Mouse (Mus musculus) T-helper 17 cell (primary cell): ENCODE results near the gene Pde4b.

Experiments
- in situ Hi-C, 2 experiments: fragments of 300-600 bp; cut with MboI, MseI; formaldehyde crosslinking; loops; 1 replicate in 1 of 2; 2 replicates in 1 of 2; pipeline ENCODE4 v1.15.1; 2025; ENCODE audit warnings: high pct_unique_total_duplicates in 2 of 2

The Pde4b gene

DNA sequence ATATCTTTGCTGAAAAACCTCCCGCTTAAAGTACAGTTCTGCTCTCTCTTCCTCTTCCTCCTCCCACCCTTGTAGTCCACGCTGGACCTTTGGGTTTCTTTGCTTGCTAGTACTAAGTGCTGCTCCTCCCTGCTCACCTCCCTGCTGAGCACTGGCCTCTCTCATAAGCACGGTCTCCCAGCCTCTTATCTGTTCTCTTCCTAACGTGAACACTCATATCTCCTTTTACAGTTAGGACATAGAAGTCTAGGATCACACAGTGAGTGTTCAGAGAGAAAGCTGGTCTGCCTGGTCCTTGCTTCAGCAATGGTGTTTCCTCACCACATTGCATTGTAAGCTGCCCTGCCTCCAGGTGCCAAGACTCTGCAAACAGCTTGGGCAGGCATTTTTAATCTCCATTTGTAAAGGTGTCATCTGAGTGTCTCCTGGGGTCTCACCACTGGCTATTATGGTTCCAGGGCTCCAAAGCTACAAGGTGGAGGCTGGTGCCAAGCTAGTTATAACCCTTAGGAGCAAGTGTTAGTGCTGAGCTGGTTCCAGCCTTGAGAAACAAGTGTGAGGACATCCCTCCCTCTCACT lies 480.4 kb downstream of the Pde4b start:
- in situ Hi-C loops, result loop anchor here in 1 of 2 experiments (5.0 kb wide), 1 partner anchor 50 kb away; no protein-coding TSS in a partner anchor

DNA sequence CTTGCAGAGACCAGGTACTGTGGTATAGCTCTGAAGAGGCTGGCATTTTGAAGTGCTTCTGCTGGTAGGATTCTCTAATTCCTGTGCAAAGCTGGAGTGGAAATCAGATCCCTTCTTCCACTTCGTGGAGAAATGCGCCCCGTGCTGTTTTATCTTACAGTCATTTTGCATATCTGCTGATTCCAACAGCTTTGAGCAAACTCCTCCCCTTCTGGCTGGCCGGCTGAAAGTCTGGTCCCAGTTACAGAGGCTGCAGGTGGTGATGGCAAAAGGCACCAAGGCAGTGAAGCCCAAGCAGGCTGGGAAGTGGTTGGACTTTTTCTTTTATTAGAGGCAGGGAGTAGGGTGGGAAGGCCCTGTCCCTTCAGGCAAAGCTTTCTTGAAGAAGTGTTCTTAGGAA lies 481.2 kb downstream of the Pde4b start:
- in situ Hi-C loops, result loop anchor here in 1 of 2 experiments (5.0 kb wide), 1 partner anchor 51 kb away; no protein-coding TSS in a partner anchor

DNA sequence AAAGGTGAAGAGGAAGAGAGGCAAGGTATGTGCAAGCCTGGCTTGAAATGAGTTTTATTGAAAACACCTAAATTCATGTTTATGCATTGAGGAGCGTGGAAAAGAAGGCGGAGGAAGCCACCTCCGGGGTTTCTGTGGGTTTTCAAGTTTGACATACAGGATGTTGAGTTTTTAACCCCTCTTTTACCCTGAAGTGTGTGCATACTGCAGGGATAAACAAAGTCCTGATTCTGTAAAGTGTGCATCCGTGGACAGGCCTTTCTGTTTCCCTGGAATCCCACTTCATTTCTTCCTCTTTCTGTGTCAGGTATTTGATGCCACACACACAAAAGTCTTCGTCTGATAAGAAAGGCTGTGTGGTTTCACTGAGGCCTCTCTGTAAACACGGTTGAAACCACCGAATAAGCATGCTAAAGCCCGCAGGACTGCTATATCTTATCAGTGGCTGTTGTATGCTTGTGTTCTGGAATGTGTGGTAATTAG lies 481.8 kb downstream of the Pde4b start:
- in situ Hi-C loops, result loop anchor here in 1 of 2 experiments (5.0 kb wide), 1 partner anchor 52 kb away; no protein-coding TSS in a partner anchor

DNA sequence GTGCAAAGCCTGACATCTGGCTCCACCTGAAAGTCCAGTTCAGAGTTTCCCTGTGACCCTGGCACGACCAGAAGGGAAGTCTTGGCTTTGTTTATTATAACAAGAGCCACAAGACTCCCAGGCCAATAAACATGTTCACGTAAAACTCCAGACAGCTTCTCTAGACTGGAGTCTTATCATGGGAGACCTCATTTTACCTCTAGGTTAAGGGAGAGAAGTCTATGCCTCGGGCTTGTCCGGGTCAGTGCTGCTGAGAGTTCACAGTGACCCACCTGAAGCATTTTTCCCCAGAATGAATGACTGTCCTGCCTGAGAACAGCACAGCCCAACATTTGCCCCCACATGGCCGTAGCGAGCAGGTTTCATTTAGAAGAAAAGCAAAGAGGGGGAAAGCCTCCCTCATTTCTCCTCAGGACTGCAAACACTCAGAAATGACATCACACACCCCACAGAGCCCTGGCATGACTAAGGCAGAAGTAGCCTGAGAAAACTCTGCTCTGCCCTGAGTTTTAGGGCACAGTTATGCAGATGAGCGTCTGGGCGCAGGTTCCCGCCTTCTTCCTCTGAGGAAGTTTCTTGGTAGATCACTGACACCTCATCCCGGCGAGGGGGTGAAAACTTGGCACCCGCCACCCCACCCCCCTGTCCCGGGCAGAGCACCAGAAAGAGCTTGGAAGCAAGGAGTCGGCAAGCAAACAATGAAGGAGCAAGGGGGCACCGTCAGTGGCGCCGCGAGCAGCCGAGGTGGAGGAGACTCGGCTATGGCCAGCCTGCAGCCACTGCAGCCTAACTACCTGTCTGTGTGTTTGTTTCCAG lies 482.8 kb downstream of the Pde4b start:
- in situ Hi-C loops, result loop anchor here (5.0 to 10.0 kb wide), 4 partner anchors 53 to 87 kb away; no protein-coding TSS in a partner anchor

DNA sequence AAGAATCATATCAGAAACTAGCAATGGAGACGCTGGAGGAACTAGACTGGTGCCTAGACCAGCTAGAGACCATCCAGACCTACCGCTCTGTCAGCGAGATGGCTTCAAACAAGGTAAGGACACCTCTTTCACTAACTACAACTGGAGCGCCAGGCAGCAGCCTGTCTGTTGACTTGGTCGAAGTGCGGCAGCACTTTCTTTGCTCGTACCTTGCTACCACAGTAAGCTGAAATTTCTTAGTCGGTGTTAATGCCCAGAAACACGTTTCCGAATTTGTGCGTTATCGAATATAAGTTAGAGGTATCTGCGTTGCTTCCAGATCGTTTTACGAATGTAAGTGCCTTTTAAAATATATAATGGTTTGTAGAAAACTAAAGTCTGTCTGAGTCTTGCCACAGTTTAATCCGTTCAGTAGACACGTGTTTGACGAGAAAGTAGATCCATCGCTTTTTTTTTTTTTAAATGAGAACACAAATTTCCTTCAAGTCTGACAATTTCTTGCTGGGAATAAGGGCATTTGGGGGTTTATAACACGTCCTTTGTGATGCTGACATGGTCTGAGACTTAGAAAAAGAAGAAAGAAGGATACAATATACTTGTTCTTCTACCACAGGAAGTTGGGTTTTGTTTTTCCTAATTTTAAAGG lies 483.5 kb downstream of the Pde4b start:
- in situ Hi-C loops, result loop anchor here (5.0 to 10.0 kb wide), 3 partner anchors 59 to 86 kb away; no protein-coding TSS in a partner anchor

DNA sequence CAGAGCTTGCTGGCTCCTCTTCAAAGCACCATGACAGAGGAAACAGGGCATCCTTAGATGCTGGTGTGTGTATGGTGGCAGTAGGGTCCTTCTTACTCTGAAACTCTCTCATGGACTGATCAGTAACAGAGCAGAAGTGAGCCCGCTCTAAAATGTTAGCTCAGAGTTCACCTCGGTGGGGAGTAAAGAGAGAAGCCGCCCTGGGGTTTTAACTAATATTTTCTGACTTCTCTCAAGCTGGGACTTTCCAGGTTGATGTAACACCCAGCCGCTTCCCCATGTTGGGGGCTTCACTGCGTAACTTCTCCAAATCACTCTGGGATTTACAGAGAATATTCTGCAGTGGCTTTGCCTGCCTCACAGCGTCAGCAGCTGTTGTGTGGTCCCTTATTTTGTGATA lies 484.7 kb downstream of the Pde4b start:
- in situ Hi-C loops, result loop anchor here (5.0 to 10.0 kb wide), 3 partner anchors 60 to 85 kb away; no protein-coding TSS in a partner anchor

DNA sequence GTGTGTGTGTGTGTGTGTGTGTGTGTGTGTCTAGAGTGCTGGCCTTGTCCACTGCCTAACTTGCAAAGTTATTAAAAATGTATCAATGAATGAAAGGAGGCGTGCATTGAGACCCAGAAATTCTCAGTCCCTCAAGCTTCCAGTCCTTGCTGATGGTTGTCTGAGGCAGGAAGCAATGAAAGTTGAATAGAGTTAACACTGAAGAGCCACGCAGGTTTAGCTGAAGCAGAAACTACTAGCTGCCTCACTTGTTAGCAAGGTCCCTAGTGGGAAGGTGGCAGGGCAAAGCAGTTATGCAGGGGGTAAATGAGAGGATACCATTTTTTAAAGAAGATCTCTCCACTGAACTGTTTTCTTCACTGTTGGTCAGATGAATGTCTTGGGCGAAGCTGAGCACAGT lies 485.2 kb downstream of the Pde4b start:
- in situ Hi-C loops, result loop anchor here (5.0 to 10.0 kb wide), 3 partner anchors 60 to 85 kb away; no protein-coding TSS in a partner anchor

DNA sequence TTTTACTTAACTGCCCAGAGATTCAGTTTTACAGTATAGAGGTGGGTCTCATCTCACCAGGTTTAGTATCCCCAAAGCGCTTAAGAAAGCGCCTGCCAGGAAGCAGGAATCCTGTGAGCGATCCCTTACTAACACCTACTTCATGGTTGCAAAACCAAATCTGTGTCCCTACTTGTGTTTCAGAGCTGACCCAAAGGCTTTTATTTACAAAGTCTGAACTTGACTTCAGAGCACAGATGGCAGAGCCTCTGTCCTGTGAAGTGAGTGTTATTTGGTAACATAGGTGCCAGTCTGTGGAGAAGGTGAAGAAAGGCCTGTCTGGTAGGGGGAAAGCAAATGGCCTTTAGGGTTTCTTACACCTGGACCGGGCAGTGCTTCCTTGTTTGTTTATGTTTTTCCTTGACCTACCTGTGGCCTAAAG lies 486.0 kb downstream of the Pde4b start:
- in situ Hi-C loops, result loop anchor here (5.0 to 10.0 kb wide), 3 partner anchors 61 to 84 kb away; no protein-coding TSS in a partner anchor

DNA sequence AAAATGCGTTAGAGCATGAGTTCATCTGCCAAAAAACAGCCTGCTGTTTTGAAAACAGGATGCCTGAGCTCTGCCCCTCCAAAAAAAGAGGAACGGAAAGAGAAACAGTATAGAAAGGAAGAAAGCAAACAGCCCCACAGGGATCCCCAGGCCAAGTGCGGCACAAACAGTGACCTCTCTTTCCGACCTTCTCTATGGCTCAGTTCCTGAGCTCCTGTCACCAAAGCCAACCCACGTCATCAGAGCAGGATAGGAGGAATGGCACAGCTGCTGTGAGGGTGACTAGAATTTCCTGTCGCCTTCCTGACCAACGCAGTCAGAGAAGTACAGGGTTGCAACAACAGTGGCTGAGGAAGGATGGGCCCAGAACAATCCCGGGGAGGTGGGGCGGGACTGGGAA lies 486.9 kb downstream of the Pde4b start:
- in situ Hi-C loops, result loop anchor here (5.0 to 10.0 kb wide), 3 partner anchors 62 to 83 kb away; no protein-coding TSS in a partner anchor

DNA sequence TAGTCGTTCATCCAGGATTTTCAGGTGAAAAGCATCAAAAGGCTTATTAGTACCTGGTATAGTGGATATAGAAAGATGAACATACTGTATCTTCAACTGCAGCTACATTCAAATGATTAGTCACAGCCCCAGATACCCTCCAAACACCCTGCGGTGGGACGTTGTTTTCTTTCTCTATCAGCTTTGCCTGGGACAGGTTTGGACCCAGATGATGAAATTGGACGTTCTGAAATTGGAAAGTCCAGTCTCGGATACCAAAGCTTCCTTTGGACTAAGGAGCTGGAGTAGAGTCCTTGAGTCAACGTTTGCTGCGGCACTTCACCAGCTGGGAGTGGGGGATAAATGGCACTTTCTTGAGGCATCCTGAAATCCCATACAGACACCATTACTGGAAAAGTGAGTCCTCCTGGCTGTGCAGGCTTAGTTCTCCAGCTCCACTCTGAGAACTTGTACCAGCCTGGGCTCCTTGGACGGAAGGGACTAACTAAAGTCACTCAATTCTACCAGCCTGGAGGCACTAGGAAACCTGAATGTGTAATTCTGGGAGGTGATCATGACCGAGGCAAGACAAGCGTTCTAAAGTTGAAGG lies 487.4 kb downstream of the Pde4b start:
- in situ Hi-C loops, result loop anchor here (5.0 to 10.0 kb wide), 3 partner anchors 62 to 83 kb away; no protein-coding TSS in a partner anchor

DNA sequence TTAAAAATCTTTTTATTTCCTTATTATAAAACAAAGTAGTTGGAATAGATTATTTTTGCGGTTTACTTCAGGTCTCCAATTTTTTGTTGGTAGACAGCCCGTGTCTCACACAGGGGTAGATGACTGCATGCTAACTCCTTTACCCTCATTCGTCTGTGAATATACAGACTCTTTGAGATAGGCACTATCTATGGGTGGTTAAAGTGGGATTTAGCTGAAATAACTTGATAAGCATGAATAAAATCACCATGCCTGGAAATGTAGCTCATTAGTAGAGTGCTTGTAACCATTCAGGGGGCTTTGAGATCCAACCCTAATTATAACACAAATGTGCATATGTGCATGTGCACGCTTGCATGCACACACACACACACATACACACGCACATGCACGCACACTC lies 488.8 kb downstream of the Pde4b start:
- in situ Hi-C loops, result loop anchor here in 1 of 2 experiments (10.0 kb wide), 1 partner anchor 79 kb away; no protein-coding TSS in a partner anchor

DNA sequence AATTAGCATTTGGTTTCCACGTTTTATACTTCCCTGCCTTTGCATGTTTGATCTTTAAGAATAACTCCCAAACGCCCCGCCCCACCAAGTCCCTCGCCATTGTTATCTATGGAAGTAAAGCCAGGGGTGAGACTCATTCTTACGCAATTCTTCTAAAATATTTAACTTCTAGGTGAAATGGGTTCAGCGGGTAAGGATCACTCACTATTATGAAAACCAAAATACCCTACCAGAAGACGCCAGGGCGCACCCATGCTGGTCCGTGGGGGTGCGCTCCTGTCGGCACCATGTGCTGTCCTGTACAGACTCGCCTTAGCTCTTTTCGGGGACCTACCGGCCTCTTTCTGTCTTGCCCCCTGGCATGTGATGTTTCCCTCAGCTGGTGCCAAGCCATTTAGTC lies 490.3 kb downstream of the Pde4b start:
- in situ Hi-C loops, result loop anchor here in 1 of 2 experiments (10.0 kb wide), 1 partner anchor 77 kb away; no protein-coding TSS in a partner anchor

DNA sequence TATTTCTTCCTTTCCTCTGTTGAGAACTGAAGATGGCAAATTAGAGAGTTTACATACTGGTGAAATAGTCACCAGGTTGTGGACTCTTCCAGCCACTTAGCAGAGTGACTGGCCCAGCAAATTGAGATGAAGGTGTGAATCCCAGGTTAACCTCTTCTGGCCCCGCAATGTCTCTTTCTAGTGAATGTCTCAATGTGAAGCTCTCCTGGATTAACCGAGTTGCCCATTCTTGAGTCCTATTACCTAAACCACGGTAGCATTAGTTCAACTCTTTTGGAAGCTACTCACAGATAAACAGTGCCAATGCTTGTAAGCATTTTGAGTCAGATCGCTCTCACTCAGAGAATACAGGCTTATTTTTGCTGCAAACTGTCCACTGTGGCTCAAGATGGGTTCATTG lies 491.7 kb downstream of the Pde4b start:
- in situ Hi-C loops, result loop anchor here in 1 of 2 experiments (10.0 kb wide), 1 partner anchor 76 kb away; no protein-coding TSS in a partner anchor

DNA sequence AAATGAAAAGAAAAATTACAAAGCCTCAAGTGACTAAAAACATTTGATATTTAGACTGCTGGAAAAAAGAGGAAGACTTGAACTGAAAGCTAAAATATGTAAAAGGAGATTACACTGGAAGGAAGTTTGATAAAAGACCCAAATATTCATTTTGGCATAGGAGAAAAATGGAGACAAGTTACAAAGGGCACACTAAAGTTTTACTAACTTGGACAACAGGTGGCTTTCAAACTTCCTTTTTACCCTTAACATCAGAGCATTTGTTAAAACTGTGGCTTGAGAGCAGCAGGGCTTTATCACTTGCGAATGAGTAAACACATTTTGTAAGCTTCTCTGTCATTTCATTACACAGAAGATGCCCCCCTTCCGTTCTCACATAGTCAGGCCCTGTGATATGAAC lies 492.4 kb downstream of the Pde4b start:
- in situ Hi-C loops, result loop anchor here in 1 of 2 experiments (10.0 kb wide), 1 partner anchor 75 kb away; no protein-coding TSS in a partner anchor

DNA sequence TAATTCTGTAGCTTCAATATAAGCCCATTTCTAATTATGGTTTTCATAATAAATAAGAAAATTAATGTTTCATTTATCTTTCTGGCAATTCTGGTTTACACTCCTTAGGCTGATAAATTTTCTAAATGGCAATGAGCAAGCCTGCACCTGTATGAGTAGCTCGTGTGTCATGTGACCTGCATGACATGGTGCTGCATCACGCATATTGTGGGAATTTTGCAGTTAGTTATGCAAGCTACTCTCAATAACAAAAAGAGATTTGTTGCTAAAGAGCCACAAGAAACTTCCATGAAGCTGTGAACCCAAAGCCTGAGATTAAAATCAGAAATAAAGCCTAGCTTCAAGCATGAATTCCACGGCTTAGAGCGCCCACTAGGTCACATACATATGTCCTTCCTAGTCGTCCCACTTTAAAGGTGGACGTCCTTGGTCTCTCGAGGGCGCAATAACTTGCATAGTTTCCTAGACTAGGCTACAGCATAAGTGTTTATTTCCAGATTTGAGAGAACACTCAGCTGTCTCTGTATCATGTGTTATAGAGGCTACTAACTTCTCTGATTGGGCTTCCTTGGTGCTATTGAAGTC lies 494.9 kb downstream of the Pde4b start:
- in situ Hi-C loops, result no loop called here

DNA sequence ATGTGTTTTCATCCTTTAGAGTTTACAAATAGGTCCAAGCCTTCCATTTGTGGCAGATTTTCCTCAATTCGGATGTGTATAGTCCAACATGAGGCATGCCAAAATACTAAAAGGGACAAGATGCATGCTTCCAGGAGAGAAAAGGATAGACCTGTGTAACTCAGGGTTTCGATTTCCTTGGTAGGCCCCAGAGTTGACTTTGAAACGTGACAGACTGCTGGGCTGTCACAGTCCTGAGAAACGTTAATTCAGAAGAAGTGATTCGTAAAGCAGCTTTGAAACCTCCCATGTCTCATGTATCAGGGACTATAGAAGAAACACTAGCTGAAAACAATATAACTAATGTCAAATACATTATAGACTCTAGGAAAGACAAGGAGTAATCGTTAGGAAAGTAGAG lies 495.6 kb downstream of the Pde4b start:
- in situ Hi-C loops, result no loop called here

DNA sequence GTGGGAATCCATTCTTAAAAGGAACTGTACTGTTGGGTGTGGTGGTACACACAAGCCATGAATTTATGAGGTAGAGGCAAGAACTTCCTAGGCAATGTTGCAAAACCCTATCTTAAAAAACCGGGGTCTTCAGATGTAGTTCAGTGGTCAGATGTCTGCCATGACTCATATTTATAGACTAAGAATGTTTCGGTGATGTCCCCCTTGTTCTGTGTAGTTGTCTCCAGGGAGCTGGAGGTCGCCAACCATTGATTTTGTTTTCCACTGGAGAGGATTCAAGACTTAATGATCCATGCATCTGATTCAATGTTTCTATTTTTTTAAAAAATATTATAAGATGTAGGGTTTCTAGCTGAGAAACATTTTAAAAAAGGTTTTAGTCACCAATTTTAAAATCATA lies 496.1 kb downstream of the Pde4b start:
- in situ Hi-C loops, result no loop called here

DNA sequence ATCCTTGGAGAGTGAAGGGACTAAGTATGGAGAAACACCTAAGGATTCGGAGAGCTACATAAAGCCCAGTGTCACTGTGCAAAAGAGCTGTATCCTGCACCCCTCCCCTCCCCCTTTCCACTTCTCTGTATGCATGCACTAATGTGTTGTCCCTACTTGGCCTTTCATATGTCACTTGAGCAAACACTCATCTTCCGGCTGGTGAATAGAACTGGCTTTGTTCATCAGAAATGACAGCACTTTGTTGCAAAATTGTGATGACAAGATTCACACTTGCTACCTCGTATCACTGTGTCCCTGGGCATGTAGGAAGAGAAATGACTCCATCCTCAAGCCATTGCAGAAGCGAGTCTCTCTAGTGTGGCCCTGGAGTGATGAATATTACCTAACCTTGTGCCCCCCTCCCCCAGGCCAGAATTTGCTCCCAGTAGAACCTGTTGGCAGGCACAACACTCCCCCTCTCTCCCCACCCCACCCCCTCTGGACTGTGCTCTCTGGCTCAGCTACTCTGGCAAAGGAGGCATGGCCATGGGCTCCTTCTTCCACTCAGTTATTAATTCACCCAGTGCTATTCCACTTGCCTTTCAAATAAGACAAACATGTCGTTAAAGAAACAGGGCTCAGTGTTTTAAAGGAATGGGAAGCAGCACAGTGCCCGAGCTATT lies 497.4 kb downstream of the Pde4b start:
- in situ Hi-C loops, result no loop called here

DNA sequence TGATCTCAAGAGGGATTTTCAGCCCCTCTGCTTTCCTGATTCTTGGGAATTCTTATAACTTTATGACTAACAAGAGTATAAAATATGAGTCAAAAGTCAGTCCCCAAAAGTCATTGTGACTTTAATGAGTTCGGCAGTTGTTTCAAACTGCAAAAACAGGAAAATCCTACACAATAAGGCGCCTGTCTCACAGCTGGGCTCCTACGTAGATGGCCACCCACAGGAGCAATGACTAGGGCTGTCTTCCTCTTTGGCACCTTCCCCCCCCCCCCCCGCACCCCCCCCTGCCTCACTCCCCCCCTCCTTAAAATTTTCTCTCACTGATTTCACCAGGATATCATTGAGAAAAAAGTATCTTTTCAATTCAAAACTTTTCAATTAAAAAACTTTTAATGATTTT lies 498.2 kb downstream of the Pde4b start:
- in situ Hi-C loops, result no loop called here

DNA sequence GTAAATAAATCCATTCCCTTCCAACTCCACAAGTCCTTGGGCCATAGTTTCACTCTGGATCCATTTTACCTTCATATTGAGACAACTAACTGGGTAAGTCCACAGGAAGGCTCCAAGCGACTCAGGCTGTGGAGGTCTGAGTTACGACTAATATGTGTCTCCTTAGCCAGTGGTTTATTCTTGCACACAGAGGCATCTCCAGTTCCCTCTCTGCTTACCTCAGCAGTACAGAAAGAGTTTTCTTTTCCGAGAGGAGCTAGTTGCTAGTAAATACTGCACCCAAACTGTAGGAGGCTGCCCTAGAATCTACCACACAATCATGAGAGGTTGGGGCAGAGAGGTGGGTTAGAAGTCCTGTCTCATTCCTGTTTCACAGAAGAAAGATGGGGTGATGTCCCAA lies 499.4 kb downstream of the Pde4b start:
- in situ Hi-C loops, result no loop called here
